21 mouse cellular contexts compared by ENCODE assay signal in the genomic region with DNA sequence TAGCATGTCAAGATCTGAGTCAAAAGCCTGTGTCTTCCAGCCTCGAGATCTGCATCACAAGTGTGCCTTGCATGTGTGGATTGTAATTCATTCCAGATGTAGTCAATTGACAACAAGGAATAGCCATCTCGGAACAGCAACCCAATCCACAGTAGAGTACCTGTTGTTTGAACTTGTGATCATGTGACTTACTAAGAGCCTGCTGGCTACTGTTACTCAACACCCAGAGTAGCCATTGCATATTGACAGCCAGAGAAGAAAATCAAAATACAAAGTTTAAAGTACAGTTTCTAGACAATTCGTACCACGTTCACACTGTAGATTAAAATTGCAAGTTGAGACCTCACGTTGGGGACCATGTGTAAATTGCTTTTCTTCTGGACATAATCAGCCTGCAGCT.
DNase-seq lines count a peak whose midpoint lies in the region; ATAC-seq and TF ChIP-seq lines count a peak whose summit lies in the region.
"Had no signal": no experiment of that assay in that cellular context is flagged by ENCODE, and none has a peak within 500 bp of the region (broad histone marks: within the 10 kb centered on the region; RNA-seq: fewer than 3 reads in every experiment).

No protein-coding gene starts in this region.

- no peaks in the 10 kb centered on the region for H3K36me3 ChIP-seq in embryonic facial prominence, embryonic 11.5 days (replicated peaks; ENCODE audit: control insufficient read depth, insufficient read depth, low read depth, low read length)
- no peaks in the 10 kb centered on the region for H3K36me3 ChIP-seq in embryonic facial prominence, embryonic 10.5 days (replicated peaks)
- H3K36me3 ChIP-seq in liver, adult 2 months (ENCODE audit: control insufficient read depth, insufficient read depth, low read length), result no peaks in the 10 kb centered on the region
- no peaks in the 10 kb centered on the region for H3K36me3 ChIP-seq in liver, embryonic 12.5 days
- H3K36me3 ChIP-seq: G1E had no signal

- no peaks in the 10 kb centered on the region for H3K4me1 ChIP-seq in embryonic facial prominence, embryonic 11.5 days (ENCODE audit: control insufficient read depth, insufficient read depth, low read length)
- H3K4me1 ChIP-seq in embryonic facial prominence, embryonic 10.5 days, result peaks cover 23% of the 10 kb centered on the region
- peaks cover 3% of the 10 kb centered on the region; the same call in 1 of the 2 replicates for H3K4me1 ChIP-seq in liver, adult 2 months (ENCODE audit: control insufficient read depth, insufficient read depth, low read length)
- no peaks in the 10 kb centered on the region for H3K4me1 ChIP-seq in liver, embryonic 12.5 days

- ATAC-seq in embryonic facial prominence, embryonic 11.5 days (replicated peaks; ENCODE audit: insufficient number of reproducible peaks, low FRiP score, low TSS enrichment, low read depth), result no peak
- ATAC-seq in liver, embryonic 12.5 days, result no peak
- ATAC-seq: activated CD4-positive, CD25-positive, alpha-beta regulatory T cell, adult 4 months; CD4-positive, CD25-positive, alpha-beta regulatory T cell, adult 4 months had no signal

- TF ChIP-seq CTCF in liver, adult 2 months (IDR thresholded peaks at IDR 0.05; ENCODE audit: low read depth, low read length), result no peak
- no peak for TF ChIP-seq CTCF in layer of hippocampus, adult 2 months (conservative IDR thresholded peaks at IDR 0.05)

- H3K9me3 ChIP-seq in embryonic facial prominence, embryonic 11.5 days (replicated peaks; ENCODE audit: control insufficient read depth, low read length), result no peaks in the 10 kb centered on the region
- no peaks in the 10 kb centered on the region for H3K9me3 ChIP-seq in embryonic facial prominence, embryonic 10.5 days
- 0 out of 2 replicates have a peak, but pooled peaks cover 2% of the 10 kb centered on the region for H3K9me3 ChIP-seq in liver, embryonic 12.5 days (replicated peaks)

- WGBS in embryonic facial prominence, embryonic 11.5 days, result 57% methylated on average over 5 of the region's 5 CpGs
- 67% methylated on average over 5 of the region's 5 CpGs for WGBS in embryonic facial prominence, embryonic 10.5 days
- WGBS in liver, adult 2 months, result 33% methylated on average over 5 of the region's 5 CpGs
- 69% methylated on average over 5 of the region's 5 CpGs for WGBS in liver, embryonic 12.5 days (ENCODE audit: insufficient replicate concordance)

- H3K9ac ChIP-seq in embryonic facial prominence, embryonic 11.5 days (replicated peaks; ENCODE audit: low read length), result no peak overlapping the region
- H3K9ac ChIP-seq in liver, adult 2 months (ENCODE audit: low read depth, low read length), result no peak overlapping the region
- no peak overlapping the region for H3K9ac ChIP-seq in liver, embryonic 12.5 days

- H3K27me3 ChIP-seq in embryonic facial prominence, embryonic 11.5 days (ENCODE audit: control insufficient read depth, insufficient read depth, low read length), result no peaks in the 10 kb centered on the region
- H3K27me3 ChIP-seq in embryonic facial prominence, embryonic 10.5 days (replicated peaks; ENCODE audit: low read depth, poor library complexity, severe bottlenecking), result no peaks in the 10 kb centered on the region
- H3K27me3 ChIP-seq in liver, adult 2 months (ENCODE audit: control insufficient read depth, insufficient read depth, low read length), result no peaks in the 10 kb centered on the region
- no peaks in the 10 kb centered on the region for H3K27me3 ChIP-seq in liver, embryonic 12.5 days (replicated peaks)
- H3K27me3 ChIP-seq: CH12.LX, Patski had no signal

- no peak overlapping the region for H3K4me2 ChIP-seq in embryonic facial prominence, embryonic 11.5 days (ENCODE audit: low read depth, low read length)
- H3K4me2 ChIP-seq in liver, embryonic 12.5 days, result no peak overlapping the region

- H3K27ac ChIP-seq in embryonic facial prominence, embryonic 11.5 days (replicated peaks; ENCODE audit: low read depth, low read length), result no peak overlapping the region
- no peak overlapping the region for H3K27ac ChIP-seq in embryonic facial prominence, embryonic 10.5 days (replicated peaks)
- no peak overlapping the region for H3K27ac ChIP-seq in liver, adult 2 months (replicated peaks; ENCODE audit: insufficient read depth, low read depth, low read length)
- no peak overlapping the region for H3K27ac ChIP-seq in liver, embryonic 12.5 days
- no peak overlapping the region for H3K27ac ChIP-seq in layer of hippocampus, adult 2 months

- DNase-seq in embryonic facial prominence, embryonic 11.5 days (ENCODE audit: low spot score), result peak; percentile 47
- DNase-seq in embryonic facial prominence, embryonic 10.5 days (ENCODE audit: low spot score), result no peak
- peak; percentile 93 for DNase-seq in liver, adult 2 months (ENCODE audit: extremely low read depth, low read depth, low spot score)
- peak; percentile 56 for DNase-seq in forelimb bud, embryonic 11.5 days (ENCODE audit: low read depth, low spot score)
- DNase-seq in layer of hippocampus, adult 2 months (ENCODE audit: low spot score in 2 of 2), result no peak
- DNase-seq: adrenal gland, adult 2 months; adrenal gland, adult 8-10 months; adrenal gland, postnatal 10 days; adrenal gland, postnatal 14 days; adrenal gland, postnatal 25 days; adrenal gland, postnatal 36 days; B cell, adult 2 months; cerebellum, adult 11 months; cerebellum, adult 11-12 months; cerebellum, adult 18-20 months had no signal

- H3K79me2 ChIP-seq in liver, adult 2 months (ENCODE audit: control insufficient read depth, insufficient read depth, low read length), result no peaks in the 10 kb centered on the region

- TF ChIP-seq POLR2A in liver, adult 2 months (IDR thresholded peaks at IDR 0.05; ENCODE audit: extremely low read depth, insufficient read depth, low read length), result no peak

- H3K4me3 ChIP-seq in embryonic facial prominence, embryonic 11.5 days (ENCODE audit: low read depth, low read length), result no peak overlapping the region
- H3K4me3 ChIP-seq in embryonic facial prominence, embryonic 10.5 days, result no peak overlapping the region
- H3K4me3 ChIP-seq in liver, adult 2 months (ENCODE audit: insufficient read depth, low read depth, low read length), result no peak overlapping the region
- no peak overlapping the region for H3K4me3 ChIP-seq in liver, embryonic 12.5 days
- H3K4me3 ChIP-seq in layer of hippocampus, adult 2 months, result no peak overlapping the region

Comparison
In these comparisons a context has a peak if more than half of its experiments do, and no peak if none do; other contexts are left out.
1. DNase-seq: peak in embryonic facial prominence, embryonic 11.5 days (single experiment), liver, adult 2 months (single experiment) and forelimb bud, embryonic 11.5 days (single experiment); none in embryonic facial prominence, embryonic 10.5 days (single experiment) and layer of hippocampus, adult 2 months (0 of 2).